Mouse (Mus musculus) cerebellum, adult 2 months (tissue): ENCODE results near the gene Gm9821.

Experiments used
- CTCF ChIP-seq: fragments of 200-500 bp; IDR thresholded peaks from 2 replicates; pipeline ENCODE4 v1.5.1; 2011; ENCODE audit warnings: low read depth, mild to moderate bottlenecking, control low read depth, low read length, moderate library complexity, borderline replicate concordance; ENCODE audit not compliant: insufficient read depth
- POLR2A ChIP-seq: fragments of 200-500 bp; IDR thresholded peaks from 2 replicates; pipeline ENCODE4 v1.6.1; 2011; ENCODE audit warnings: low read length, control low read depth, borderline replicate concordance; ENCODE audit not compliant: insufficient read depth

GRCm38 (mm10) chr2:91929455-91929854 lies 16.0 kb upstream of the Gm9821 start:
- no peak for TF ChIP-seq CTCF
- TF ChIP-seq POLR2A: no peak
